In genomic region chr9:39623783-39624182, GRCm38 (mm10) we compare ENCODE assay signal across 25 mouse cellular contexts. TPM values are rescaled to one million over a fixed set of nuclear protein-coding genes. Genes with fewer than 3 reads are reported as not detected.
"Had no signal": no experiment of that assay in that cellular context is flagged by ENCODE, and none has a peak within 500 bp of the region (broad histone marks: within the 10 kb centered on the region; RNA-seq: fewer than 3 reads in every experiment).

No protein-coding gene starts in this region.

- DNase-seq: retina, postnatal 1 day; right cerebral cortex, adult 18-20 months; right cerebral cortex, postnatal 14 days; right cerebral cortex, postnatal 25 days; right cerebral cortex, postnatal 4 days; spleen, adult 18-20 months; thymus, adult 18-20 months; thymus, adult 2 months; thymus, postnatal 14 days; thymus, postnatal 25 days; thymus, postnatal 36 days; thymus, postnatal 4 days had no signal

RNA-seq across cellular contexts. Expression of gene Olfr960, which starts 2.6 kb away (rescaled TPM):
- total RNA-seq: neutrophil, adult 5-6 weeks had no signal
- polyA plus RNA-seq: neural tube, embryonic 13.5 days; neural tube, embryonic 14.5 days; neural tube, embryonic 15.5 days; small intestine, adult 2 months; spleen, adult 2 months; stomach, embryonic 14.5 days; stomach, embryonic 15.5 days; stomach, embryonic 16.5 days; stomach, postnatal 0 days; testis, adult 2 months; thymus, adult 2 months; thymus, postnatal 0 days; urinary bladder, adult 2 months had no signal

RNA-seq across cellular contexts. Expression of gene Olfr148, which starts 13.3 kb away (rescaled TPM):
- total RNA-seq: neutrophil, adult 5-6 weeks had no signal
- polyA plus RNA-seq: neural tube, embryonic 13.5 days; neural tube, embryonic 14.5 days; neural tube, embryonic 15.5 days; small intestine, adult 2 months; spleen, adult 2 months; stomach, embryonic 14.5 days; stomach, embryonic 15.5 days; stomach, embryonic 16.5 days; stomach, postnatal 0 days; testis, adult 2 months; thymus, adult 2 months; thymus, postnatal 0 days; urinary bladder, adult 2 months had no signal

RNA-seq across cellular contexts. Expression of gene AW551984, which starts 19.6 kb away (rescaled TPM):
- total RNA-seq: neutrophil, adult 5-6 weeks had no signal
- polyA plus RNA-seq: spleen, adult 2 months had no signal

RNA-seq across cellular contexts. Expression of gene Olfr961, which starts 21.1 kb away (rescaled TPM):
- total RNA-seq: neutrophil, adult 5-6 weeks had no signal
- polyA plus RNA-seq: neural tube, embryonic 13.5 days; neural tube, embryonic 14.5 days; neural tube, embryonic 15.5 days; small intestine, adult 2 months; spleen, adult 2 months; stomach, embryonic 14.5 days; stomach, embryonic 15.5 days; stomach, embryonic 16.5 days; stomach, postnatal 0 days; thymus, adult 2 months; thymus, postnatal 0 days; urinary bladder, adult 2 months had no signal

RNA-seq across cellular contexts. Expression of gene Olfr963, which starts 43.2 kb away (rescaled TPM):
- total RNA-seq: neutrophil, adult 5-6 weeks had no signal
- polyA plus RNA-seq: neural tube, embryonic 13.5 days; neural tube, embryonic 14.5 days; neural tube, embryonic 15.5 days; small intestine, adult 2 months; spleen, adult 2 months; stomach, embryonic 14.5 days; stomach, embryonic 15.5 days; stomach, embryonic 16.5 days; stomach, postnatal 0 days; testis, adult 2 months; thymus, adult 2 months; thymus, postnatal 0 days; urinary bladder, adult 2 months had no signal
